Mouse (Mus musculus): ENCODE measurements around the gene Babam2.
"Not testable (repeated sequence)": the region's sequence is repeated elsewhere in the genome, so short reads cannot be mapped to it uniquely, and the experiment has no call there.

Babam2 gene

DNA sequence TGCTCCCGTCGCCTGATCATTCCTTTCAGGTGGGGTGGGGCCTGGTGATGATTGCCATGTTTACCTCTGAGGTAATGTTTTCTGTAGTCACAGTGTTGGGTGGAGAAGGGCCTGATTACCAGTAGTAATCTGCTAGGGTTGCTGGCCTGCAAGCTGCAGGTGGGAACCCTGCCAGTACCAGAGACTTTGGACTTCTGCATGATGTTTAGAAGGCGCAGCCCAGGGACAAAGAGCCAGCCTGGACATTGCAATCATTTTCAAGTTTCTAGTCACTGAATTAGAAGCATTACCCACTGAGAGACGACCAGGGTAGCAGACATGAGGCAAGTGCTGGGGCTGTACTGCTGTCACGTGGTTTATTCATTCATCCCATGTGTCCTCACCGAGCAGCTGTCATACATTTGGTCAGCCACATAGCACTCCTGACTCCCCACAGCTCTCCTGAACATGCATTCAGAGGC lies 270.6 kb downstream of the Babam2 start:
- in situ Hi-C loops (cut with MboI; ENCODE audit: unreplicated experiment in 2 of 2), result no loop called here

DNA sequence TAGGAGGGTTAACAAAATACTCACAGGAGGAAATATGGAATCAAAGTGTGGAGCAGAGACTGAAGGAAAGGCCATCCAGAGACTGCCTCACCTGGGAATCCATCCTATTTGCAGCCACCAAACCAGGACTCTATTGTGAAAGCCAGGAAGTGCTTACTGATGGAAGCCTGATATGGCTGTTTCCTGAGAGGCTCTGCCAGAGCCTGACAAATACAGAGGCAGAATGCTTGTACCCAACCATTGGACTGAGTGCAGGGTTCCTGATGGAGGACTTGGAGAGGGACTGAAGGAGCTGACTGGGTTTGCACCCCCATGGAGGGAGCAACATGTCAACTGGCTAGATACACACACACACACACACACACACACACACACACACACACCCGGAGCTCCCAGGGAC lies 274.9 kb downstream of the Babam2 start:
- in situ Hi-C loops (cut with MboI; ENCODE audit: unreplicated experiment in 2 of 2), result not testable (repeated sequence)

DNA sequence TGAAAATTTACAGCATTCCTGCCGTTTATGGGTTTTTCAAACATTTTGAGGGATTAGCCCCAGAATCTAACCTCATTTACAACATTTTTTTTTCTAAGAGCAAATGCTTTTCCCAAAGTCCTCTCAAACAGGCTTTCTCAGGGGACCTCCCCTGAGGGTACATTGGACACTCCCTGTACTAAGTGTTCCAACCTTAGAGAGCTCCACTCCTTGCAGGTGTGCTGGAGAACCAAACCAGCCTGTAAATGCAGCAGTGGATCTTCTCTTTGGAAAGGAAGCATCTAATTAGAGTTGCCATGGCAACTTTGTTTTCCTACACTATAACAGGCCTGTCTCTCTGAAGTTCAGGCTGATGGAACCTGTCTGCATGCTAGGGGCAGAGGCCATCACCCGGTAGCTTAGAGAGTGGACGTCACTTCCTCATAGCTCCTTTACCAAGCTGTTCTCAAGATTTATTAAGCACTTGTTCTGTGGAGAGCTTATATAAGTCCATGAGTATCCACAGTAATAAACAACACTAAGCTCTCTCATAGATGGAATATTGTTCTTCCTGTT lies 277.2 kb downstream of the Babam2 start:
- in situ Hi-C loops (cut with MboI; ENCODE audit: unreplicated experiment in 2 of 2), result no loop called here

GRCm38 (mm10) chr5:31982061-31982460 lies 284.6 kb downstream of the Babam2 start:
- in situ Hi-C loops (cut with MboI; ENCODE audit: unreplicated experiment in 2 of 2), result no loop called here

DNA sequence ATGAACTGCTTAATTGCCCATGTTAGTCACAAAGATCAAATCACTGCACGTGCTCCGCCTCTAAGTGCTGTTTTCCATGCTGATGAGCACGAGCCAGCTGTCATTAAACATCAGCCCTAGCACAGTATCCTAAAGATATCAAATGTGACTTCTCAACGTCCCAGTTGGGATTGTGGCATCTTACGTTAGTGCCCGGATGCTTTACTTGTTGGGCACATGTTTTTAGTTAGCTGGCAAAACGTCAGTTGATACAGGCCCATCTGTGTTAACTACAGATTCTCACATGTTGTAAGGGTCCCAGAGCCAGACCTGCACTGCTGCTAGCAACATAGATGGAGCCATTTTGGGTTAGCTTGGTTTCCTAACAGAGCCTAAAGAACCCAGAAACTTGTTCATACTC lies 285.7 kb downstream of the Babam2 start:
- in situ Hi-C loops (cut with MboI; ENCODE audit: unreplicated experiment in 2 of 2), result no loop called here

- in situ Hi-C loops (cut with MboI; ENCODE audit: unreplicated experiment in 2 of 2), result no loop called here
Measured at GRCm38 (mm10) chr5:31983817-31984368, 286.4 kb downstream of the Babam2 start.

- in situ Hi-C loops (cut with MboI; ENCODE audit: unreplicated experiment in 2 of 2), result no loop called here
Measured at GRCm38 (mm10) chr5:31984369-31984961, 287.0 kb downstream of the Babam2 start.

- in situ Hi-C loops (cut with MboI; ENCODE audit: unreplicated experiment in 2 of 2), result no loop called here
Measured at GRCm38 (mm10) chr5:31985021-31985420, 287.5 kb downstream of the Babam2 start.

DNA sequence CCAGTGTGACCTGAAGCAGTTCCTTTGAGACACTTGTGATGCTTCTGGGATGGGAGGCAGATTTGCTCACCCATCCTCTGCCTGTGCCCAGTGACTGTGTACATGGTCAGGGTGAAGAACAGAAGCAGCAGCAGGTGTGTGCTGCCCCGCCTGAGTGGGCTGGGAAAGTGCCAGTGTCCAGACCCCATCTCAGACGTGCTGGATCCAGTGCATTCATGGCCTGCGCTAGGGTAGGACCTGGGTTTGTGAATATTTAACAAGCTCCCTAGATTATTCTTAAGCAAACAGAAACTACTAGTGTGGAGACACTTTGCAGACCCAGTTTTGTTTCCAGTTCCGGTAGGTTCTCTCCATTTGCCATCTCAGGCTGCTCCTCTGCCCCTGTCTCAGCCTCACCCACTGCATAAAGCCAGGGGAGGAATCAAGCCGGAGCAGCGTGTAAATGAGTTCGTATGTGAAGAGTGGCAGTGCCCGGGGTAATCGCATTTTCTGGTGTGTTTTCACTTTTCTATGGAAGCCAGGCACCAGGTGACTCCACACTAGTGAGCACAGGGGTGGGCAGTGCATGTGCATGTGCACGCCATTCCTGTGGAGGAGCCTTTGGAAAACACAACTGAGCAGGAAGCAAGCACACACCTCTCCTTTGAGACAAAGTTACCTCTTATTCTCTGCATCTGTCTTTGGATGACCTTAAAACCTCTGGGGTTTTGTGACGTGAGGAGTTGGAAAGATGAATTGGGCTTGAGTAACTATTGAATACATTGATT lies 290.2 kb downstream of the Babam2 start:
- in situ Hi-C loops (cut with MboI; ENCODE audit: unreplicated experiment in 2 of 2), result no loop called here

- in situ Hi-C loops (cut with MboI; ENCODE audit: unreplicated experiment in 2 of 2), result no loop called here
Measured at GRCm38 (mm10) chr5:31997189-31997954, 299.9 kb downstream of the Babam2 start.

GRCm38 (mm10) chr5:31998806-31999205 lies 301.3 kb downstream of the Babam2 start:
- in situ Hi-C loops (cut with MboI; ENCODE audit: unreplicated experiment in 2 of 2), result no loop called here

GRCm38 (mm10) chr5:32000076-32000475 lies 302.6 kb downstream of the Babam2 start:
- in situ Hi-C loops (cut with MboI; ENCODE audit: unreplicated experiment in 2 of 2), result no loop called here

DNA sequence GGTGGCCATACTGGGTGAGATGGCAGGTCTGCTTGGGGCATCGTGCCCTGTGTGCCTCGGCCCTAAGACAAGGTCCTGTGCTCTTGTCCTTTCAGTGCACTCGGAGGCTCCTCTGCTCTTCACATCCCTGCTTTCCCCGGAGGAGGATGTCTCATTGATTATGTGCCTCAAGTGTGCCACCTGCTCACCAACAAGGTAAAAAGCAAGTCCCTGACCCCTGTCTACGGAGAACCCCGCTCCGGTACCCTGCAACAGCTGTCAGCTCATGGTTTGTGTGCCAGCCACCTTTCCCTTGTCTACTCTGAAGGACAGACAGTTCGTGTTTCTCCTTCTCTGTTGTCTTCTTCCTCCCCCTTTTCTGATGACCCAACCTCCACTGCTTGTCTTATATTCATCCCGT lies 303.8 kb downstream of the Babam2 start:
- in situ Hi-C loops (cut with MboI; ENCODE audit: unreplicated experiment in 2 of 2), result no loop called here

DNA sequence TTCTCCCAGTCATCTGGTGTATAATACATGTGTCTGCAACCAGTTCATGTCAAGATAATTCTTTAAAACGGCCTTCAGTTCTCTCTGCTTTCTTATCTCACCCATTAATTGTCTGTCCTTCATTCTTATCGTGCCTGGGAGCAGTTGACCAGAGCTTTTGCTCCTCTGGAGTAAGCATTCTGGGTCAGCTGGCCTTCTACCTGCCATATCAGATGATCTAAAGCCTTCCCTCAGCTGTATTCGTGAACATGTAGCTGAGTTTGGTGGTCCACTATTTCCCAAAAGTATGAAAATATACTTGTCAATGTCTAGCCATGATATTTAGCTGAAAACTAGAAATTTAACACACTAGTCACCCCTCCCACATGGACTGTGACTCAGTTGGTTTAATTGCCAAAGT lies 304.3 kb downstream of the Babam2 start:
- in situ Hi-C loops (cut with MboI; ENCODE audit: unreplicated experiment in 2 of 2), result no loop called here

GRCm38 (mm10) chr5:32008401-32008800 lies 310.9 kb downstream of the Babam2 start:
- in situ Hi-C loops (cut with MboI; ENCODE audit: unreplicated experiment in 2 of 2), result no loop called here

- in situ Hi-C loops (cut with MboI; ENCODE audit: unreplicated experiment in 2 of 2), result no loop called here
Measured at GRCm38 (mm10) chr5:32010056-32010455, 312.6 kb downstream of the Babam2 start.

- in situ Hi-C loops (cut with MboI; ENCODE audit: unreplicated experiment in 2 of 2), result no loop called here
Measured at GRCm38 (mm10) chr5:32013053-32013452, 315.6 kb downstream of the Babam2 start.

DNA sequence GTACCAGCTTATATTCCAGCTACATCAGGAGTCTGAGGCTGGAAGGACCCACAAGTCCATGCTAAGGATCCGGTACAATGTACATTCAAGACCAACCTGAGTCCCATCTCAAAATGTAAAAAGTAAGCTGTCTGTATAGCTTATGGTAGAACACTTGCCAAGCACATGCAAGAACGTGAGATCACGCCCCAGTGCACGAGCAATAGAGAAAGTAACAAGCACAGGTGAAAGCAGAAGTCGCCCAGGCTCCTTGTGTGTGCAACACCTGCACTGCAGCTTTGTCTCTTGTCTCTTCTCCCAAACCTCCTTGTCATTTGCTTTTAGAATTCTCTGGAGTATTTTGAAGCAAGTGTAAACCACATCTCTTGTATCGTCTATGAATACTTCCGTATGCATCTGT lies 317.3 kb downstream of the Babam2 start:
- in situ Hi-C loops (cut with MboI; ENCODE audit: unreplicated experiment in 2 of 2), result no loop called here

DNA sequence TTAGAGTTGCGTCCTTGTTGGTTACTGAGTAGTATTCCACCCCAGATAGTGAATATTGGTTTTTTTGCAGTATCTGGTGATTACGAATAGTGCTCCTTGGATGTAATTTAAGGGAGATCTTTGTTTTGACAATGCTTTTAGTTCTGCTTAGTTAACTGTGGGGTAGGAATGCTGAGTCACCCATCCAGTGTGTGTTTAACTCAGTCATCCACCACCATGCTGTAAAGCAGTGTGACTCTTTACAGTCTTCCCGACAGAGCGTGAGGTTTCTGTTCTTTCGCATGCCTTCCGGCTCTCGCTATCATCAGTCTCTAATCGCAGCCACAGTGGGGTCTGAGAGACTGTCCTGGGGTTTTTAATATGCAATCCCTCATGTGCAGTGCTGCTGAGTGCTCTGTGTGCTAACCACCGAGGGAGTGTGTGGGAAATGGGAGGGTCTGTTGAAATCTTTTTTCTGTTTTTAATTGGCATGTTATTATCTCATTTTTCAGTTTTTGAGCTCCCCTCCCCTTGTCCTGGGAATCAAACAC lies 318.5 kb downstream of the Babam2 start:
- in situ Hi-C loops (cut with MboI; ENCODE audit: unreplicated experiment in 2 of 2), result no loop called here

DNA sequence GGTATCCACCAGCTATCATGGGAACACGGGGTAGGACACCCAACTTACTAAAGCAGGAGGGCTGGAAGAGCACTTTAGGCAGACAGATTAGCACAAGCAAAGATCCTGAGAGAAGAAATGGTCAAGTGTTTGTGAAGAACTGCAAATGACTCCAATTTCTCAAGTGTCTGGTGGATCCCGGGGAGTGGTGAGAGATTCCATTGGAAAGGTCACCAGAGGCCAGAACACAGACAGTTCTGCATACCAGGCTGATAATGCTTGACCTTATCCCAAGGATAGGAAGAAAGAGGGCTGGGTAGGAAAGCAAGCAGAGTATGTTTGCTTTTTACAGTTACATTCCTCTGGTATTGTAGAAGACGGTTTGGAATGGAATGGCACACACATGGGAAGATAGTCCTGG lies 320.2 kb downstream of the Babam2 start:
- in situ Hi-C loops (cut with MboI; ENCODE audit: unreplicated experiment in 2 of 2), result no loop called here

DNA sequence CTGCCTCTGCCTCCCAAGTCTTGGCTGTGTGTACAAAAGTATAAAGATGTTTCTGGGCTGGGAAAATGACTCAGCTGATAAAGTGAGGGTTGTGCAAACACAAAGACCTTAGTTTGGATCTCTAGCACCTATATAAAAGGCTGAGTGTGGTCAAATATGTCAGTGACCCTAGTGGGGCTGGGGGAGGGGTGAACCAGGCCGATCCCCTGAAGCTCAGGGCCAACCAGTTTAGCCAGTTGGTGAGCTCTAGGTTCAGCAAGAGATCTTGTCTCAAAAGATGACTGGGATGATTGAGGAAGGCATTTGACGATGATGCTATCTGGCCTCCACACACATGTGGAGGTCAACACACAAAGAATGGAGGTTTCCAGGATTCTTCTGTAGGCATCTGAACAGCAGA lies 320.8 kb downstream of the Babam2 start:
- in situ Hi-C loops (cut with MboI; ENCODE audit: unreplicated experiment in 2 of 2), result no loop called here
